24 mouse cellular contexts compared by ENCODE assay signal in the genomic region with DNA sequence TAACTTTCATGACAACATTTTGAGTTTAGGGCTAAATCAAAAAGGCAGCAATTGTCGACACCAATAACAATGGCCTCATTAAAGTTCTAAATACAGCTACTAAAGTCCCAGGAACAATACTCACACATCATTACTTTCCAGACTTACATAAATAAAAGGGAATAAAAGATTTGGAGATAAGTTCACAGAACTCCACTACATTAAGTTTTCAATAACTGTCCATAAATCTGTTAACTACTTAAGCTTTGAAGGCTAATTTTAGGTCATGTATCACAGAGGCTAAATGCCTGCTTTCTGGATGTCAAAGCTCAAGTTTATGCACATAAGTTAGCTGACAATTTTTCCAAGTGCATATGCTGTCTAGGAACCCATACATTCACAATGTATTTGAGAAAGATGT.
DNase-seq lines count a peak whose midpoint lies in the region; ATAC-seq lines count a peak whose summit lies in the region.
"Had no signal": no experiment of that assay in that cellular context is flagged by ENCODE, and none has a peak within 500 bp of the region (broad histone marks: within the 10 kb centered on the region; RNA-seq: fewer than 3 reads in every experiment).

No protein-coding gene starts in this region.

- no peaks in the 10 kb centered on the region for H3K27me3 ChIP-seq in embryonic facial prominence, embryonic 12.5 days
- H3K27me3 ChIP-seq in embryonic facial prominence, embryonic 10.5 days (replicated peaks; ENCODE audit: low read depth, poor library complexity, severe bottlenecking): 0 out of 2 replicates have a peak, but pooled peaks cover 6% of the 10 kb centered on the region
- peaks cover 44% of the 10 kb centered on the region for H3K27me3 ChIP-seq in limb, embryonic 10.5 days (ENCODE audit: low read depth, poor library complexity, severe bottlenecking)
- H3K27me3 ChIP-seq in limb, embryonic 12.5 days: peaks cover 14% of the 10 kb centered on the region
- H3K27me3 ChIP-seq: embryonic facial prominence, embryonic 13.5 days; embryonic facial prominence, embryonic 15.5 days; forebrain, embryonic 12.5 days had no signal

- H3K36me3 ChIP-seq in embryonic facial prominence, embryonic 12.5 days: no peaks in the 10 kb centered on the region
- H3K36me3 ChIP-seq in embryonic facial prominence, embryonic 10.5 days (replicated peaks): no peaks in the 10 kb centered on the region
- H3K36me3 ChIP-seq in limb, embryonic 10.5 days: no peaks in the 10 kb centered on the region
- H3K36me3 ChIP-seq in limb, embryonic 12.5 days: no peaks in the 10 kb centered on the region
- H3K36me3 ChIP-seq: embryonic facial prominence, embryonic 13.5 days; embryonic facial prominence, embryonic 15.5 days; forebrain, embryonic 10.5 days; forebrain, embryonic 12.5 days had no signal

- H3K9ac ChIP-seq in embryonic facial prominence, embryonic 12.5 days: no peak overlapping the region
- H3K9ac ChIP-seq in limb, embryonic 12.5 days (replicated peaks): no peak overlapping the region
- H3K9ac ChIP-seq: embryonic facial prominence, embryonic 13.5 days; embryonic facial prominence, embryonic 15.5 days; forebrain, embryonic 12.5 days had no signal

- peak overlapping the region; percentile 77; the same call in 1 of the 2 replicates for H3K27ac ChIP-seq in embryonic facial prominence, embryonic 12.5 days
- H3K27ac ChIP-seq in embryonic facial prominence, embryonic 10.5 days (replicated peaks): no peak overlapping the region
- H3K27ac ChIP-seq in limb, embryonic 10.5 days: peak overlapping the region; percentile 64
- H3K27ac ChIP-seq in limb, embryonic 12.5 days: peak overlapping the region; percentile 66; the same call in 1 of the 2 replicates
- H3K27ac ChIP-seq: embryonic facial prominence, embryonic 13.5 days; forebrain, embryonic 10.5 days; forebrain, embryonic 12.5 days had no signal

- WGBS in embryonic facial prominence, embryonic 12.5 days: 75% methylated on average over 1 of the region's 1 CpGs
- 83% methylated on average over 1 of the region's 1 CpGs for WGBS in embryonic facial prominence, embryonic 10.5 days
- 23% methylated on average over 1 of the region's 1 CpGs for WGBS in limb, embryonic 10.5 days
- WGBS in limb, embryonic 12.5 days: 13% methylated on average over 1 of the region's 1 CpGs

- peaks cover 52% of the 10 kb centered on the region for H3K4me1 ChIP-seq in embryonic facial prominence, embryonic 12.5 days
- peaks cover 55% of the 10 kb centered on the region for H3K4me1 ChIP-seq in embryonic facial prominence, embryonic 10.5 days
- H3K4me1 ChIP-seq in limb, embryonic 10.5 days: peaks cover 69% of the 10 kb centered on the region
- H3K4me1 ChIP-seq in limb, embryonic 12.5 days (replicated peaks): peaks cover 66% of the 10 kb centered on the region
- H3K4me1 ChIP-seq: forebrain, embryonic 12.5 days had no signal

- no peak overlapping the region for H3K4me2 ChIP-seq in embryonic facial prominence, embryonic 12.5 days (replicated peaks)
- H3K4me2 ChIP-seq in limb, embryonic 12.5 days: 0 out of 2 replicates have a peak overlapping the region, but pooled peaks have one; percentile 10
- H3K4me2 ChIP-seq: embryonic facial prominence, embryonic 13.5 days; embryonic facial prominence, embryonic 15.5 days; forebrain, embryonic 12.5 days had no signal

- DNase-seq in embryonic facial prominence, embryonic 10.5 days (ENCODE audit: low spot score): no peak
- peak; percentile 69 for DNase-seq in forelimb bud, embryonic 11.5 days (ENCODE audit: low read depth, low spot score)
- no peak for DNase-seq in limb, embryonic 10.5 days (ENCODE audit: low spot score)
- no peak for DNase-seq in ovary, adult 18-20 months (ENCODE audit: low spot score)
- DNase-seq in natural killer cell, adult 2 months (ENCODE audit: low spot score in 2 of 2): no peak
- DNase-seq: adrenal gland, adult 2 months; adrenal gland, postnatal 10 days; adrenal gland, postnatal 25 days; B cell, adult 2 months; cerebellum, adult 11 months; cerebellum, adult 18-20 months; cerebellum, adult 8-10 months; cerebellum, adult 9-11 months; cerebellum, postnatal 14 days; cerebellum, postnatal 36 days had no signal

- no peak for ATAC-seq in embryonic facial prominence, embryonic 12.5 days (ENCODE audit: insufficient number of reproducible peaks, insufficient read depth, low FRiP score, low TSS enrichment)
- ATAC-seq in limb, embryonic 12.5 days (ENCODE audit: insufficient number of reproducible peaks, insufficient read depth, low FRiP score, low TSS enrichment, low read depth): no peak
- ATAC-seq: forebrain, embryonic 14.5 days; forebrain, embryonic 16.5 days had no signal

- H3K9me3 ChIP-seq in embryonic facial prominence, embryonic 12.5 days: no peaks in the 10 kb centered on the region
- no peaks in the 10 kb centered on the region for H3K9me3 ChIP-seq in embryonic facial prominence, embryonic 10.5 days
- no peaks in the 10 kb centered on the region for H3K9me3 ChIP-seq in limb, embryonic 10.5 days (replicated peaks)
- no peaks in the 10 kb centered on the region for H3K9me3 ChIP-seq in limb, embryonic 12.5 days
- H3K9me3 ChIP-seq: embryonic facial prominence, embryonic 13.5 days; embryonic facial prominence, embryonic 15.5 days; forebrain, embryonic 10.5 days; forebrain, embryonic 12.5 days had no signal

- H3K4me3 ChIP-seq in embryonic facial prominence, embryonic 12.5 days: no peak overlapping the region
- no peak overlapping the region for H3K4me3 ChIP-seq in embryonic facial prominence, embryonic 10.5 days
- no peak overlapping the region for H3K4me3 ChIP-seq in limb, embryonic 10.5 days
- no peak overlapping the region for H3K4me3 ChIP-seq in limb, embryonic 12.5 days (replicated peaks)
- H3K4me3 ChIP-seq: embryonic facial prominence, embryonic 13.5 days; embryonic facial prominence, embryonic 15.5 days; erythroblast, embryonic 14.5 days; forebrain, embryonic 10.5 days; forebrain, embryonic 12.5 days had no signal
